Mouse (Mus musculus): Measurements from ENCODE around the gene Lmtk2. TPM values are rescaled to one million over a fixed set of nuclear protein-coding genes. Genes with fewer than 3 reads are reported as not detected.
A peak's percentile ranks its signal among the peaks of the same experiment; 100 is the strongest.

Lmtk2 gene
- polyA plus RNA-seq, 1 experiment from 2014 or later = 4.8 TPM

GRCm38 (mm10) chr5:144223503-144223862 lies 123.2 kb downstream of the Lmtk2 start, which contains the start of gene Tecpr1:
Gene Tecpr1 (minus strand): TSS chr5:144223615.
- Histone ChIP-seq H3K27me3 (ENCODE audit: control insufficient read depth, insufficient read depth, low read length) (no peaks in the 10 kb centered on the region), H3K9me3 (ENCODE audit: control insufficient read depth, low read length) (no peaks in the 10 kb centered on the region), H3K9ac (ENCODE audit: low read length) (peak within 1 kb of the TSS; percentile 76), H3K4me2 (peak within 1 kb of the TSS; percentile 70), H3K4me1 (ENCODE audit: control insufficient read depth, insufficient read depth, low read length) (peaks cover 15% of the 10 kb centered on the region), H3K27ac (ENCODE audit: low read depth, low read length) (0 out of 2 replicates have a peak within 1 kb of the TSS, but pooled peaks have one; percentile 38), H3K36me3 (ENCODE audit: control insufficient read depth, insufficient read depth, low read length) (no peaks in the 10 kb centered on the region), H3K4me3 (ENCODE audit: low read depth, low read length) (peak within 1 kb of the TSS; percentile 49)
- DNase-seq (ENCODE audit: low spot score, missing footprints) = peak; percentile 99
- ATAC-seq (ENCODE audit: low FRiP score) = peak; percentile 96
- under 1% methylated on average over 37 of the region's 37 CpGs for WGBS

GRCm38 (mm10) chr5:144223899-144224816 lies 123.9 kb downstream of the Lmtk2 start:
- Histone ChIP-seq H3K27me3 (ENCODE audit: control insufficient read depth, insufficient read depth, low read length) (no peaks in the 10 kb centered on the region), H3K9ac (ENCODE audit: low read length) (peak overlapping the region; percentile 76), H3K9me3 (ENCODE audit: control insufficient read depth, low read length) (no peaks in the 10 kb centered on the region), H3K4me1 (ENCODE audit: control insufficient read depth, insufficient read depth, low read length) (peaks cover 10% of the 10 kb centered on the region), H3K4me3 (ENCODE audit: low read depth, low read length) (peak overlapping the region; percentile 49), H3K27ac (ENCODE audit: low read depth, low read length) (0 out of 2 replicates have a peak overlapping the region, but pooled peaks have one; percentile 38), H3K36me3 (ENCODE audit: control insufficient read depth, insufficient read depth, low read length) (no peaks in the 10 kb centered on the region), H3K4me2 (peak overlapping the region; percentile 70)
- DNase-seq (ENCODE audit: low spot score, missing footprints) (no peak), ATAC-seq (ENCODE audit: low FRiP score) (peak; percentile 36; the same call in 1 of the 2 replicates)
- 25% methylated on average over 18 of the region's 18 CpGs for WGBS

GRCm38 (mm10) chr5:144226220-144226619 lies 126.0 kb downstream of the Lmtk2 start:
- ATAC-seq (ENCODE audit: low FRiP score) (no peak), DNase-seq (ENCODE audit: low spot score, missing footprints) (no peak)
- Histone ChIP-seq H3K27ac (ENCODE audit: low read depth, low read length) (no peak overlapping the region), H3K9me3 (ENCODE audit: control insufficient read depth, low read length) (no peaks in the 10 kb centered on the region), H3K27me3 (ENCODE audit: control insufficient read depth, insufficient read depth, low read length) (no peaks in the 10 kb centered on the region), H3K36me3 (ENCODE audit: control insufficient read depth, insufficient read depth, low read length) (no peaks in the 10 kb centered on the region), H3K4me3 (ENCODE audit: low read depth, low read length) (no peak overlapping the region), H3K4me2 (no peak overlapping the region), H3K4me1 (ENCODE audit: control insufficient read depth, insufficient read depth, low read length) (peaks cover 10% of the 10 kb centered on the region), H3K9ac (ENCODE audit: low read length) (no peak overlapping the region)
- 27% methylated on average over 11 of the region's 11 CpGs for WGBS

- Histone ChIP-seq H3K4me3 (ENCODE audit: low read depth, low read length) (no peak overlapping the region), H3K9me3 (ENCODE audit: control insufficient read depth, low read length) (no peaks in the 10 kb centered on the region), H3K4me2 (no peak overlapping the region), H3K27me3 (ENCODE audit: control insufficient read depth, insufficient read depth, low read length) (no peaks in the 10 kb centered on the region), H3K4me1 (ENCODE audit: control insufficient read depth, insufficient read depth, low read length) (no peaks in the 10 kb centered on the region), H3K36me3 (ENCODE audit: control insufficient read depth, insufficient read depth, low read length) (no peaks in the 10 kb centered on the region), H3K9ac (ENCODE audit: low read length) (no peak overlapping the region), H3K27ac (ENCODE audit: low read depth, low read length) (no peak overlapping the region)
- WGBS = 93% methylated on average over 7 of the region's 7 CpGs
- DNase-seq (ENCODE audit: low spot score, missing footprints) (no peak), ATAC-seq (ENCODE audit: low FRiP score) (no peak)
Measured at GRCm38 (mm10) chr5:144230216-144230615, 130.0 kb downstream of the Lmtk2 start.

- DNase-seq (ENCODE audit: low spot score, missing footprints) (no peak), ATAC-seq (ENCODE audit: low FRiP score) (no peak)
- Histone ChIP-seq H3K4me2 (no peak overlapping the region), H3K27ac (ENCODE audit: low read depth, low read length) (no peak overlapping the region), H3K9me3 (ENCODE audit: control insufficient read depth, low read length) (no peaks in the 10 kb centered on the region), H3K4me3 (ENCODE audit: low read depth, low read length) (no peak overlapping the region), H3K36me3 (ENCODE audit: control insufficient read depth, insufficient read depth, low read length) (no peaks in the 10 kb centered on the region), H3K4me1 (ENCODE audit: control insufficient read depth, insufficient read depth, low read length) (no peaks in the 10 kb centered on the region), H3K27me3 (ENCODE audit: control insufficient read depth, insufficient read depth, low read length) (no peaks in the 10 kb centered on the region), H3K9ac (ENCODE audit: low read length) (no peak overlapping the region)
- WGBS = 76% methylated on average over 1 of the region's 1 CpGs
Measured at GRCm38 (mm10) chr5:144231410-144231809, 131.2 kb downstream of the Lmtk2 start.

- no peaks in the 10 kb centered on the region for H3K36me3 ChIP-seq (ENCODE audit: control insufficient read depth, insufficient read depth, low read length)
- no peak overlapping the region for H3K4me3 ChIP-seq (ENCODE audit: low read depth, low read length)
- no peak overlapping the region for H3K9ac ChIP-seq (ENCODE audit: low read length)
- no peak overlapping the region for H3K27ac ChIP-seq (ENCODE audit: low read depth, low read length)
- 86% methylated on average over 5 of the region's 5 CpGs for WGBS
- no peaks in the 10 kb centered on the region for H3K4me1 ChIP-seq (ENCODE audit: control insufficient read depth, insufficient read depth, low read length)
- no peaks in the 10 kb centered on the region for H3K9me3 ChIP-seq (ENCODE audit: control insufficient read depth, low read length)
- no peak for DNase-seq (ENCODE audit: low spot score, missing footprints)
- ATAC-seq (ENCODE audit: low FRiP score) = no peak
- no peaks in the 10 kb centered on the region for H3K27me3 ChIP-seq (ENCODE audit: control insufficient read depth, insufficient read depth, low read length)
- H3K4me2 ChIP-seq = no peak overlapping the region
Measured at GRCm38 (mm10) chr5:144232531-144232930, 132.3 kb downstream of the Lmtk2 start.

GRCm38 (mm10) chr5:144234222-144234621 lies 134.0 kb downstream of the Lmtk2 start:
- WGBS = 76% methylated on average over 6 of the region's 6 CpGs

GRCm38 (mm10) chr5:144234714-144235113 lies 134.5 kb downstream of the Lmtk2 start:
- ATAC-seq (ENCODE audit: low FRiP score) (no peak), DNase-seq (ENCODE audit: low spot score, missing footprints) (no peak)
- no peak overlapping the region for H3K9ac ChIP-seq (ENCODE audit: low read length)
- H3K4me1 ChIP-seq (ENCODE audit: control insufficient read depth, insufficient read depth, low read length) = no peaks in the 10 kb centered on the region
- no peak overlapping the region for H3K4me3 ChIP-seq (ENCODE audit: low read depth, low read length)
- no peaks in the 10 kb centered on the region for H3K36me3 ChIP-seq (ENCODE audit: control insufficient read depth, insufficient read depth, low read length)
- 90% methylated on average over 7 of the region's 7 CpGs for WGBS
- no peaks in the 10 kb centered on the region for H3K27me3 ChIP-seq (ENCODE audit: control insufficient read depth, insufficient read depth, low read length)
- no peak overlapping the region for H3K27ac ChIP-seq (ENCODE audit: low read depth, low read length)
- H3K9me3 ChIP-seq (ENCODE audit: control insufficient read depth, low read length) = no peaks in the 10 kb centered on the region
- H3K4me2 ChIP-seq = no peak overlapping the region

More at GRCm38 (mm10) chr5:144234222-144234621, 134.0 kb downstream of the Lmtk2 start:
- H3K36me3 ChIP-seq (ENCODE audit: control insufficient read depth, insufficient read depth, low read length) = no peaks in the 10 kb centered on the region
- DNase-seq (ENCODE audit: low spot score, missing footprints) (no peak), ATAC-seq (ENCODE audit: low FRiP score) (no peak)
- H3K4me2 ChIP-seq = no peak overlapping the region
- no peaks in the 10 kb centered on the region for H3K27me3 ChIP-seq (ENCODE audit: control insufficient read depth, insufficient read depth, low read length)
- no peaks in the 10 kb centered on the region for H3K4me1 ChIP-seq (ENCODE audit: control insufficient read depth, insufficient read depth, low read length)
- H3K9ac ChIP-seq (ENCODE audit: low read length) = no peak overlapping the region
- no peaks in the 10 kb centered on the region for H3K9me3 ChIP-seq (ENCODE audit: control insufficient read depth, low read length)
- H3K27ac ChIP-seq (ENCODE audit: low read depth, low read length) = no peak overlapping the region
- H3K4me3 ChIP-seq (ENCODE audit: low read depth, low read length) = no peak overlapping the region
